Mouse (Mus musculus) liver, postnatal 0 days (tissue): ENCODE measurements around the gene Ddx54. TPM values are rescaled to one million over a fixed set of nuclear protein-coding genes. Genes with fewer than 3 reads are reported as not detected.

ENCODE experiments used
- ATAC-seq: fragments of 200-750 bp; cut with Nextera tagmentation; 2 replicates; pipeline ENCODE4 v1.8.0; 2017; ENCODE audit warnings: mild to moderate bottlenecking, moderate library complexity
- DNase-seq: peaks from one replicate; pipeline ENCODE4 v3.0.0-alpha.2; 2016
- H3K27ac ChIP-seq: fragments of 300-500 bp; sonication (generic); 2 replicates; pipeline ENCODE4 v1.5.1; 2014; ENCODE audit warnings: antibody characterized with exemption, moderate library complexity, mild to moderate bottlenecking, low read depth
- H3K27me3 ChIP-seq: fragments of 300-500 bp; sonication (generic); 2 replicates; pipeline ENCODE4 v1.6.1; 2014; ENCODE audit warnings: low read length, control low read depth, mixed read lengths; ENCODE audit not compliant: insufficient read depth
- H3K36me3 ChIP-seq: fragments of 300-500 bp; sonication (generic); replicated peaks from 2 replicates; pipeline ENCODE4 v1.6.1; 2014; ENCODE audit warnings: mild to moderate bottlenecking, control low read depth, low read length, moderate library complexity, mixed read lengths; ENCODE audit not compliant: insufficient read depth
- H3K4me1 ChIP-seq: fragments of 300-500 bp; sonication (generic); 2 replicates; pipeline ENCODE4 v1.6.1; 2014; ENCODE audit warnings: antibody characterized with exemption, mild to moderate bottlenecking, control low read depth; ENCODE audit not compliant: insufficient read depth
- H3K4me2 ChIP-seq: fragments of 300-500 bp; sonication (generic); 2 replicates; pipeline ENCODE4 v1.6.1; 2014; ENCODE audit warnings: low read depth, mild to moderate bottlenecking, low read length, moderate library complexity, mixed read lengths
- H3K4me3 ChIP-seq: fragments of 300-500 bp; sonication (generic); 2 replicates; pipeline ENCODE4 v1.5.1; 2014; ENCODE audit warnings: low read depth, low read length
- H3K9ac ChIP-seq: fragments of 300-500 bp; sonication (generic); replicated peaks from 2 replicates; pipeline ENCODE4 v1.6.1; 2014; ENCODE audit warnings: mild to moderate bottlenecking, moderate library complexity
- H3K9me3 ChIP-seq: fragments of 300-500 bp; sonication (generic); 2 replicates; pipeline ENCODE4 v1.6.1; 2016; ENCODE audit warnings: mild to moderate bottlenecking, control low read depth, low read length, mixed read lengths
- CTCF ChIP-seq: sonication (generic); IDR thresholded peaks from 2 replicates; pipeline ENCODE4 v1.5.1; 2016; ENCODE audit warnings: antibody characterized with exemption, low read depth
- EP300 ChIP-seq: IDR thresholded peaks from 2 replicates; pipeline ENCODE4 v1.6.1; 2016; ENCODE audit warnings: antibody characterized with exemption, low read depth, mild to moderate bottlenecking
- WGBS: fragments of 180-500 bp; shearing (Covaris S2); extraction: QIAGEN DNeasy Blood & Tissue Kit; methylation state at CpG from one replicate; pipeline ENCODE4 v1.1.7; 2014; ENCODE audit not compliant: insufficient replicate concordance; 5-methylcytosine and 5-hydroxymethylcytosine counted together
- polyA plus RNA-seq: library from polyadenylated mRNA; unstranded; fragments of >200 nt; fragmentation: Nextera tagmentation; extraction: Ambion mirVana; gene quantifications from 2 replicates; pipeline ENCODE4 v1.2.1, GENCODE M21; 2015

Gene Ddx54
- polyA plus RNA-seq, 1 experiment from 2014 or later, result 15.1 TPM

GRCm38 (mm10) chr5:120620375-120621077 is 8.0 kb downstream of the Ddx54 start:
- 68% methylated on average over 18 of the region's 18 CpGs for WGBS
- no peaks in the 10 kb centered on the region for H3K9me3 ChIP-seq
- TF ChIP-seq EP300 (no peak), CTCF (peak; percentile 100)
- H3K27ac ChIP-seq, result 0 out of 2 replicates have a peak overlapping the region, but pooled peaks have one; percentile 77
- H3K9ac ChIP-seq, result no peak overlapping the region
- ATAC-seq, result peak; percentile 55
- H3K4me3 ChIP-seq, result no peak overlapping the region
- peak; percentile 89 for DNase-seq
- H3K4me1 ChIP-seq, result no peaks in the 10 kb centered on the region
- H3K27me3 ChIP-seq, result no peaks in the 10 kb centered on the region
- H3K4me2 ChIP-seq, result no peak overlapping the region
- H3K36me3 ChIP-seq, result peaks cover 83% of the 10 kb centered on the region

GRCm38 (mm10) chr5:120621078-120621765 is 8.7 kb downstream of the Ddx54 start:
- peak; percentile 38 for ATAC-seq

DNA sequence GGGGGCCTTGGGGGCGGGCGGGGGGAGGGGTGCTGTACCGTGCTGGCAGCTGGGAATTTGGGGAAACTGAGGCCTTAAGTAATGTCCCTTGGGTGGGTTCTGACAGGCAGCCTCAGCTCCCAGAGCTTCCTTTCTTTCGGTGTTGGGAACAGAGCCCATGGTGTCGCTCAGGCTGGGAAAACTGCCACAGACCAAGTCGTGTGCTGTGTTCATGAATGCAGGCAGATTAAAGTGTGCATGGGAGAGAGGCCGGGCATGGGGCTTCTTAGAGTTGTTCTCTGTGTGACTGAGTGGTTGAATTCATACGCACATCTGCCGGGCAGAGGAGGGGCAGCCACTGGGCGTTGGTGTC is 9.3 kb downstream of the Ddx54 start:
- Histone ChIP-seq H3K9me3 (no peaks in the 10 kb centered on the region), H3K27ac (peak overlapping the region; percentile 77), H3K36me3 (peaks cover 85% of the 10 kb centered on the region), H3K4me3 (no peak overlapping the region), H3K27me3 (no peaks in the 10 kb centered on the region), H3K4me2 (peak overlapping the region; percentile 29; the same call in 1 of the 2 replicates), H3K4me1 (no peaks in the 10 kb centered on the region), H3K9ac (no peak overlapping the region)
- WGBS, result 76% methylated on average over 10 of the region's 10 CpGs
- DNase-seq, result no peak
- TF ChIP-seq EP300 (no peak), CTCF (no peak)
- no peak for ATAC-seq

More at GRCm38 (mm10) chr5:120621078-120621765, 8.7 kb downstream of the Ddx54 start:
- no peaks in the 10 kb centered on the region for H3K9me3 ChIP-seq
- DNase-seq, result peak; percentile 59
- peaks cover 86% of the 10 kb centered on the region for H3K36me3 ChIP-seq
- no peak overlapping the region for H3K4me3 ChIP-seq
- H3K4me2 ChIP-seq, result peak overlapping the region; percentile 29
- 73% methylated on average over 23 of the region's 23 CpGs for WGBS
- H3K27ac ChIP-seq, result peak overlapping the region; percentile 77
- no peak for TF ChIP-seq EP300
- no peak for TF ChIP-seq CTCF
- no peak overlapping the region for H3K9ac ChIP-seq
- H3K4me1 ChIP-seq, result no peaks in the 10 kb centered on the region
- no peaks in the 10 kb centered on the region for H3K27me3 ChIP-seq

GRCm38 (mm10) chr5:120622198-120622851 is 9.8 kb downstream of the Ddx54 start:
- Histone ChIP-seq H3K4me2 (no peak overlapping the region), H3K9me3 (no peaks in the 10 kb centered on the region), H3K4me3 (no peak overlapping the region), H3K4me1 (no peaks in the 10 kb centered on the region), H3K27me3 (no peaks in the 10 kb centered on the region), H3K27ac (peak overlapping the region; percentile 77), H3K9ac (no peak overlapping the region), H3K36me3 (peaks cover 85% of the 10 kb centered on the region)
- 74% methylated on average over 5 of the region's 5 CpGs for WGBS
- no peak for ATAC-seq
- no peak for DNase-seq
- TF ChIP-seq EP300 (no peak), CTCF (0 out of 2 replicates have a peak, but pooled peaks have one; percentile 1)

- Histone ChIP-seq H3K4me1 (no peaks in the 10 kb centered on the region), H3K9me3 (no peaks in the 10 kb centered on the region), H3K4me3 (no peak overlapping the region), H3K9ac (no peak overlapping the region), H3K27ac (no peak overlapping the region), H3K4me2 (no peak overlapping the region), H3K27me3 (no peaks in the 10 kb centered on the region), H3K36me3 (peaks cover 78% of the 10 kb centered on the region)
- TF ChIP-seq EP300, result no peak
- TF ChIP-seq CTCF, result no peak
- DNase-seq (no peak), ATAC-seq (no peak)
- WGBS, result 89% methylated on average over 10 of the region's 10 CpGs
Measured at GRCm38 (mm10) chr5:120624427-120624826, 11.9 kb downstream of the Ddx54 start.

DNA sequence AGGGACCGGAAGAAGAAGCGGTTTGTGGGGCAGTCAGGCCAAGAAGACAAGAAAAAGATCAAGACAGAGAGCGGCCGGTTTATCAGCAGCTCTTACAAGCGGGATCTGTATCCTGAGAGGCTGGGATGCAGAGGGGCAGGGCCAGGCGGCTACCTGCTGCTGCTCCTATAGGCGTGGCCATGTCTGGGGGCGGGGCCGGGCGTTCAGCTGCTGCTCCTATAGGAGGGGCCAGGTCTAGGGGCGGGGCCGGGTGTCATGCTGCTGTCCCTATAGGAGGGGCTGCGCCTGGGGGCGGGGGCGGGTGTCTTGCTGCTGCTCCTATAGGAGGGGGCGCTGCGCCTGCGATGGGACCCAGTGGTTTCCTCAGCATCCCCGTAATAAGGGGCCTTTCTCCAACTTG is 13.9 kb downstream of the Ddx54 start:
- H3K27ac ChIP-seq, result no peak overlapping the region
- H3K4me2 ChIP-seq, result no peak overlapping the region
- peaks cover 58% of the 10 kb centered on the region for H3K36me3 ChIP-seq
- WGBS, result 70% methylated on average over 18 of the region's 19 CpGs
- peak; percentile 73 for ATAC-seq
- no peaks in the 10 kb centered on the region for H3K9me3 ChIP-seq
- H3K4me3 ChIP-seq, result no peak overlapping the region
- H3K9ac ChIP-seq, result no peak overlapping the region
- peak; percentile 74 for DNase-seq
- no peak for TF ChIP-seq EP300
- TF ChIP-seq CTCF, result no peak
- H3K4me1 ChIP-seq, result no peaks in the 10 kb centered on the region
- H3K27me3 ChIP-seq, result 0 out of 2 replicates have a peak, but pooled peaks cover 3% of the 10 kb centered on the region
